Mouse (Mus musculus): ENCODE data around the gene Phldb3.

Gene Phldb3

GRCm38 (mm10) chr7:24630116-24630880, 19.7 kb downstream of the Phldb3 start:
- no peak for DNase-seq (ENCODE audit: low read depth)

DNA sequence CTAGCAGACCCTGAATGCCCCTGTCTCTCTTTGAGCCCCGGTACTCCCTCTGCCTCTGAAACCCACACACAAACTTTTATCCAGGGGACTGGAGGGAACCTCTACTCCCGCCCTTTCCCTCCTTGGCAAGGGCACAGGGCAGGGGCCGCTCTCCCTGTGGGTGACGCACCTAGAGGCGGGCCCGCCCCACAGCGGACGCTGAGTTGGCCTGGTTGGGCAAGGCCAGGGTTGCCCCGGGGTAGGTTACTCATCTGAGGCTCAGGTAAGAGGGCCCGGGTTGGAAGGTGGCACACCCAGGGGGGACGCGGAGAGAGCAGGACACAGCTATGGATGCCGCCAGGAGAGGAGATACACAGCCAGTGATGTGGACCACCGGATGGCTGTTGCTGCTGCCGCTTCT, 25.7 kb downstream of the Phldb3 start, which contains the start of gene Lypd3:
Gene Lypd3, plus strand, starts transcription at position 287 of the 400 bp plus-strand sequence.
- DNase-seq (ENCODE audit: low read depth), result no peak

- DNase-seq (ENCODE audit: low read depth), result no peak
Measured at GRCm38 (mm10) chr7:24637046-24637445, 26.5 kb downstream of the Phldb3 start.

- no peak for DNase-seq (ENCODE audit: low read depth)
Measured at GRCm38 (mm10) chr7:24638026-24638856, 27.7 kb downstream of the Phldb3 start.

- DNase-seq (ENCODE audit: low read depth), result no peak
Measured at GRCm38 (mm10) chr7:24640450-24640849, 29.9 kb downstream of the Phldb3 start.

GRCm38 (mm10) chr7:24642491-24642890, 31.9 kb downstream of the Phldb3 start:
- DNase-seq (ENCODE audit: low read depth), result peak; percentile 46

- DNase-seq (ENCODE audit: low read depth), result no peak
Measured at GRCm38 (mm10) chr7:24644492-24644891, 33.9 kb downstream of the Phldb3 start.

- no peak for DNase-seq (ENCODE audit: low read depth)
Measured at GRCm38 (mm10) chr7:24644996-24645395, 34.4 kb downstream of the Phldb3 start.

- peak; percentile 17 for DNase-seq (ENCODE audit: low read depth)
Measured at GRCm38 (mm10) chr7:24646486-24646885, 35.9 kb downstream of the Phldb3 start.

DNA sequence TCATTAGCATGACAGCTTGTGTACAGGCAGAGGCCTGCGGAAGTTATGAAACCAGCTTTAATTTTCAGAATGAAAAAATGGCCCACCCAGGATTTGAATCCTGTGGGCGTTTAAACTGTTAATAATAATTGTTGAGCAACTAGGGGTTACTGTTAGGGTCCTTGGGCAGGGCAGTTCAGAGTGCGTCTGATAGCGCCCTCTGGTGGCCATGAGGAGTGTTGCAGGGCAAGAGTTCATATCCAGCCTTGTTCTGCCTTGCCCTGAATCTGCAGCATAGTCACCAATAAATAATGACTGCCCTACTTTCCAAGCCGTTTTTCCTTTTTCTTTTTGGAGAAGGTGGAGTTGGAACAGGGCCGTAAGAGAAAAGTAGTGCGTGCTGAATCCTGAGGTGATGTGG, 43.1 kb downstream of the Phldb3 start:
- peak; percentile 62 for DNase-seq (ENCODE audit: low read depth)

DNA sequence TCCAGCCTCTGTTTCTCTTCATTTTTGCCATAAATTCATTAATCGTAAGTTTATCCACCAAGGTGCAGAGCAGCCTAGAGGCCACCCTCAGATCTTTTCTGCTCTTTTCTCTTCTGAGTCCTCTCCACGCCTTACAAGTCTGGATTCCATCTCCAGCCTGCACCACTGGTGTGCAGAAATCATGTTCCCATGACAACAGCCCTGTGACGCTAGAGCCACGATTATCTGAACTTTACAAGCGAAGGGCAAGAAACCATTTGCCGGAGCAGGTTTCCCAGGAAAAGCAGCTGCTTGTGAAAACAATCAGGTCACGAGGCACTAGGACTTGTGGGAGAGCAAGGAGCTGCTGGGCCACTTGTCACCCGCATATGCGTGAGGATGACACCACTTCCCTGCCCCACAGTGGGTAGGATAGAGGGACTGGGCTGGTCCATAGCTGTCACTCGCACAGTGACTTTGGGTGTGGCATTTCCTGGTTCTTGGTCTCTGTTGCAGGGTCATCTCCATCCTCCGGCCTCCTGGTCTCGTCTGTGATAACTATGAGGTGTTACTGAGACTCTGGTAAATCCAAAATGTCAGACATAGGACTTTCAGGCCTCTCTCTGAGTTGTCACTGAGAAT, 49.3 kb downstream of the Phldb3 start:
- DNase-seq (ENCODE audit: low read depth), result no peak

DNA sequence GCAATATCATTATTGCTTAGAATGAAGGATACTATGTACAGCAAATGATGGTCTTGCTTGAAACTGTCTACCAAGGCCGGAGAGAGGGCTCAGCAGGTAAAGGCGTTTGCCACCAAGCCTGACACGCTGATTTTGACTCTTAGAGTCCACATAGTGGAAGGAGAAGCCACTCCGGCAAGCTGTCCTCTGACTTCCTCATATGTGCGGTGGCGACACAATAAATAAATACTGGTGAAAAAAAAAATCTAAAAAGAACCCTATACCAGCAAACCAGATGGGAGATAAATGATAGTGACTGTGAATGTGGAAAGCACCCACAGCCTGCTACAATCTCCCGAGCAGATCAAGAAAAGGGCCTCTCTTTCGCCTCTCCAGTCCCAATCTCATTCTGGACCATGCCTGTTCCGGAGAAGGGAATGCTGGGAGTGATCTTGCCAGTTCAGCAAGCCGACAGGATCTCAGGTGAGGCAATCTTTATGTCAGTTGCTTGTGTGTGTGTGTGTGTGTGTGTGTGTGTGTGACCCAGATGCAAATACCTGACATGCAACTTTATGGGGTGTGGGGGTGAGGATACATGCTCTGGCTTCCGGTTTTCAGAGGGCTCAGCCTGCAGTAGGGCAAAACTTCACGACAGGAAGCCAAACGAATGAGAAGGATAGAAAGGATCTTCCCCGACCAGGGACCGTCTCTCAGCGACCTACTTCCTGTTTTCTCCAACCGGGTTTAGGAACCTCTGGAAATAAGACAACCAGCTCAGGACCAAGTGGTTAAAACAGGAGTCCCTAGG, 50.7 kb downstream of the Phldb3 start:
- DNase-seq (ENCODE audit: low read depth), result no peak

- peak; percentile 89 for DNase-seq (ENCODE audit: low read depth)
Measured at GRCm38 (mm10) chr7:24662575-24662974, 52.0 kb downstream of the Phldb3 start.

GRCm38 (mm10) chr7:24664301-24664700, 53.7 kb downstream of the Phldb3 start:
- no peak for DNase-seq (ENCODE audit: low read depth)

GRCm38 (mm10) chr7:24664959-24665358, 54.4 kb downstream of the Phldb3 start:
- no peak for DNase-seq (ENCODE audit: low read depth)

DNA sequence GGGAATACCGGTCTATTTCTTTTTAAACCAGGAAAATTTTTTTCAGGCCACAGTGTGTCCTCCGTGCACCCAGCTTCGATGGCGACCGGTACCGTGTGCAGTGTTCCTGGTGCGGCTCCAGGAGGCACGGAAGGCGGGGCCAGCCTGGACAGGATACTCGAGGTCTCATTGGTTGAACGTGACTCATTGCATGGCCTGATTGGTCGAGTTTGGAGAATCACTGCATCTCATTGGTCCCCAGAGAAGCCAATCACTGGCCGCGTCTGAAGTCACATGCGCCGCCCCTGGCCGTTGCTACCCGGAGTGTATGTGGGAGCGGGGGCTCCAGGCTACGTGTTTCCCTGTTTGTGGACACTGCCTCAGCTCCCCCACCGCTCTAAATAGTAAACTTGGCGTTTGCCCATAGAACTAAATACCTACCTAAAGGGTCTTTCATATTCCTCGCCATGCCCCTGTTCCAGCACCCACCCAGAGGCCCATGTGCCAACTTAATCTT, 61.4 kb downstream of the Phldb3 start:
- no peak for DNase-seq (ENCODE audit: low read depth)

GRCm38 (mm10) chr7:24676575-24676974, 66.0 kb downstream of the Phldb3 start, which contains the start of gene Tex101:
Tex101 (minus strand) TSS chr7:24676675.
- no peak for DNase-seq (ENCODE audit: low read depth)

Data from NIH3T3 (cell line).